Mouse (Mus musculus) intestine, embryonic 14.5 days (tissue): ENCODE data around the gene Ifngr1. TPM values are rescaled to one million over a fixed set of nuclear protein-coding genes. Genes with fewer than 3 reads are reported as not detected.

ENCODE experiments used
- ATAC-seq: fragments of 200-750 bp; cut with Nextera tagmentation; replicated peaks from 2 replicates; pipeline ENCODE4 v1.8.0; 2017; ENCODE audit warnings: low read depth, moderate number of reproducible peaks, moderate TSS enrichment, moderate library complexity; ENCODE audit not compliant: low FRiP score, low TSS enrichment
- DNase-seq: peaks from one replicate; pipeline ENCODE4 v3.0.0-alpha.2; 2018; ENCODE audit warnings: low spot score
- H3K27ac ChIP-seq: fragments of 300-500 bp; sonication (generic); 2 replicates; pipeline ENCODE4 v1.5.1; 2014; ENCODE audit warnings: low read depth, mild to moderate bottlenecking, control low read depth
- H3K27me3 ChIP-seq: fragments of 300-500 bp; sonication (generic); replicated peaks from 2 replicates; pipeline ENCODE4 v1.6.1; 2014; ENCODE audit warnings: low read length, control low read depth; ENCODE audit not compliant: control insufficient read depth, insufficient read depth
- H3K36me3 ChIP-seq: fragments of 300-500 bp; sonication (generic); 2 replicates; pipeline ENCODE4 v1.6.1; 2014; ENCODE audit warnings: low read length, control low read depth; ENCODE audit not compliant: control insufficient read depth, insufficient read depth
- H3K4me1 ChIP-seq: fragments of 300-500 bp; sonication (generic); replicated peaks from 2 replicates; pipeline ENCODE4 v1.6.1; 2014; ENCODE audit warnings: low read length, control low read depth, mixed read lengths; ENCODE audit not compliant: control insufficient read depth, insufficient read depth
- H3K4me2 ChIP-seq: fragments of 300-500 bp; sonication (generic); 2 replicates; pipeline ENCODE4 v1.6.1; 2014; ENCODE audit warnings: low read length
- H3K4me3 ChIP-seq: fragments of 300-500 bp; sonication (generic); 2 replicates; pipeline ENCODE4 v1.5.1; 2014; ENCODE audit warnings: low read depth, low read length, control low read depth, mixed read lengths
- H3K9ac ChIP-seq: fragments of 300-500 bp; sonication (generic); 2 replicates; pipeline ENCODE4 v1.6.1; 2014; ENCODE audit warnings: mild to moderate bottlenecking, low read length
- H3K9me3 ChIP-seq: fragments of 300-500 bp; sonication (generic); 2 replicates; pipeline ENCODE4 v1.6.1; 2016; ENCODE audit warnings: low read length, control low read depth; ENCODE audit not compliant: control insufficient read depth
- WGBS: fragments of 180-500 bp; shearing (Covaris S2); extraction: QIAGEN DNeasy Blood & Tissue Kit; methylation state at CpG from one replicate; pipeline ENCODE4 v1.1.7; 2014; 5-methylcytosine and 5-hydroxymethylcytosine counted together
- polyA plus RNA-seq: library from polyadenylated mRNA; unstranded; fragments of >200 nt; fragmentation: Nextera tagmentation; extraction: Ambion mirVana; gene quantifications from 2 replicates; pipeline ENCODE4 v1.2.1, GENCODE M21; 2014

Gene Ifngr1
- polyA plus RNA-seq, 1 experiment from 2014 or later, result 82.2 TPM

DNA sequence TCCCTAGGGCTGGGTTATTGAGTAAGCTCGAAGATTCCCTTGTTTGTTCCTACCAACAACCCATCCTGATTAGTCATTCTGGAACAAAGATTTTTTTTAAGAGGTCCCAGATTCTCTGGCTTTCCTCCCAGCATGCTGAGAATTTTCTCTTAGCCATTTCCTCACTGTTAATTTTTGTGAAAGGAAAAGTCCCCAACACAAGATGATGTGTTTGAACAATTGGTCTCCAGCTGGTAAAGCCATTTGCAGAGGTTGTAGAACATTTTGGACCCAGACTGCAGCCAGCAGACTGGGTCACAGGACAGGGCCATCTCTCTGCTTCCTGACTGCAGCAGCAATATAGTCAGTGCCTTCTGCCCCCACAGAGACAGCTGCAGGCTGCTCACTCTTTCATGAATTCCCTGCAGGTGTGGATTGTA lies 28.3 kb upstream of the Ifngr1 start:
- Histone ChIP-seq H3K36me3 (no peaks in the 10 kb centered on the region), H3K27ac (no peak overlapping the region), H3K9me3 (no peaks in the 10 kb centered on the region; the same call in 1 of the 2 replicates), H3K9ac (no peak overlapping the region), H3K27me3 (no peaks in the 10 kb centered on the region), H3K4me2 (no peak overlapping the region), H3K4me3 (no peak overlapping the region), H3K4me1 (no peaks in the 10 kb centered on the region)
- ATAC-seq (no peak), DNase-seq (no peak)
- 76% methylated on average over 1 of the region's 1 CpGs for WGBS

DNA sequence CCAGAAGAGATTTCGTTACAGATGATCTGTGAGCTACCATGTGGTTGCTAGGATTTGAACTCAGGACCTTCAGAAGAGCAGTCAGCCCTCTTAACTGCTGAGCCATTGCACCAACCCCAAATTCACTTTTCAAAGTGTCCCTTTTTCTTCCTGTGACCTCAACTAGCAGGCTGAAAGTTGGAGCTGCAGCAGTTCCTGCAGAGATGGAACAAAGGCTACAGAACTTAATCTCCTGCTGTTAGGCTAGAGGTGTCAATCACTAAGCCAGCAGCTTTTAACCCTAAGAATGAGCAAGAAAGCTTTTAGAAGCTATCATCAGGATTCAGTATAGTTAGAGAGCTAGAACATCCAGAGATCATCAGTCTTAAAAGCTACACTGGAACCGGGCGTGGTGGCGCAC lies 24.3 kb upstream of the Ifngr1 start:
- no peak overlapping the region for H3K4me2 ChIP-seq
- no peaks in the 10 kb centered on the region; the same call in 1 of the 2 replicates for H3K9me3 ChIP-seq
- H3K27me3 ChIP-seq, result no peaks in the 10 kb centered on the region
- H3K9ac ChIP-seq, result no peak overlapping the region
- no peak overlapping the region for H3K4me3 ChIP-seq
- DNase-seq (no peak), ATAC-seq (no peak)
- H3K27ac ChIP-seq, result no peak overlapping the region
- H3K4me1 ChIP-seq, result no peaks in the 10 kb centered on the region
- no peaks in the 10 kb centered on the region for H3K36me3 ChIP-seq
- WGBS, result 96% methylated on average over 4 of the region's 4 CpGs

DNA sequence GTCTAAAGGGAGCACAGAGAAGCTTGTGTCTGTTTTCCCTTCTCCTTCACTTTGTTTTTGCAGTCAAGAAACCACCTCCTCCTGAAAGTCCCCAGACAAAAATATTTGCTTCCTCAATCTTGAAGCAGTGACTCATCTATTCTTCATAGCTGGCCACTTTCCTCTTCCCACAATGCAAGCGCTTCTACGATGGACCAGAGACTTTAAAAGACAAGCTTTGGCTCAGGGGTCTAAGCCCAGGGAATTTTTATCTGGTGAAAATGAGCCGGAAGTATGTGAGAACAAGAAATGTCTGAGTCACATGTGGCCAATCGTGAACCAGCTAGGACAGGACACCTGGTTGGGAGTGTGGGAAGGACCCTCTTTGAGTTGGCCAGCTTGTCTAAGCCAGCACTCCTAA lies 21.5 kb upstream of the Ifngr1 start:
- no peak overlapping the region for H3K27ac ChIP-seq
- no peak overlapping the region for H3K9ac ChIP-seq
- no peak for DNase-seq
- no peak overlapping the region for H3K4me2 ChIP-seq
- no peaks in the 10 kb centered on the region for H3K4me1 ChIP-seq
- no peaks in the 10 kb centered on the region for H3K36me3 ChIP-seq
- no peaks in the 10 kb centered on the region for H3K9me3 ChIP-seq
- no peak for ATAC-seq
- WGBS, result 80% methylated on average over 4 of the region's 4 CpGs
- no peak overlapping the region for H3K4me3 ChIP-seq
- H3K27me3 ChIP-seq, result no peaks in the 10 kb centered on the region

GRCm38 (mm10) chr10:19570716-19571115 lies 21.0 kb upstream of the Ifngr1 start:
- Histone ChIP-seq H3K4me2 (no peak overlapping the region), H3K9ac (no peak overlapping the region), H3K36me3 (no peaks in the 10 kb centered on the region), H3K27me3 (no peaks in the 10 kb centered on the region), H3K9me3 (no peaks in the 10 kb centered on the region), H3K4me3 (no peak overlapping the region), H3K4me1 (no peaks in the 10 kb centered on the region), H3K27ac (no peak overlapping the region)
- WGBS, result 69% methylated on average over 1 of the region's 1 CpGs
- DNase-seq (no peak), ATAC-seq (no peak)

- DNase-seq (no peak), ATAC-seq (no peak)
- no peak overlapping the region for H3K4me3 ChIP-seq
- no peaks in the 10 kb centered on the region for H3K27me3 ChIP-seq
- WGBS, result 87% methylated on average over 3 of the region's 3 CpGs
- no peaks in the 10 kb centered on the region for H3K4me1 ChIP-seq
- no peaks in the 10 kb centered on the region for H3K36me3 ChIP-seq
- H3K9me3 ChIP-seq, result no peaks in the 10 kb centered on the region
- H3K27ac ChIP-seq, result no peak overlapping the region
- H3K9ac ChIP-seq, result no peak overlapping the region
- no peak overlapping the region for H3K4me2 ChIP-seq
Measured at GRCm38 (mm10) chr10:19577571-19577970, 14.2 kb upstream of the Ifngr1 start.

- ATAC-seq, result no peak
- no peaks in the 10 kb centered on the region for H3K27me3 ChIP-seq
- H3K9ac ChIP-seq, result no peak overlapping the region
- H3K27ac ChIP-seq, result no peak overlapping the region
- no peaks in the 10 kb centered on the region for H3K36me3 ChIP-seq
- 76% methylated on average over 6 of the region's 6 CpGs for WGBS
- H3K4me3 ChIP-seq, result no peak overlapping the region
- no peak for DNase-seq
- no peak overlapping the region for H3K4me2 ChIP-seq
- H3K9me3 ChIP-seq, result no peaks in the 10 kb centered on the region
- H3K4me1 ChIP-seq, result peaks cover under 1% of the 10 kb centered on the region; the same call in 1 of the 2 replicates
Measured at GRCm38 (mm10) chr10:19578001-19578400, 13.7 kb upstream of the Ifngr1 start.

DNA sequence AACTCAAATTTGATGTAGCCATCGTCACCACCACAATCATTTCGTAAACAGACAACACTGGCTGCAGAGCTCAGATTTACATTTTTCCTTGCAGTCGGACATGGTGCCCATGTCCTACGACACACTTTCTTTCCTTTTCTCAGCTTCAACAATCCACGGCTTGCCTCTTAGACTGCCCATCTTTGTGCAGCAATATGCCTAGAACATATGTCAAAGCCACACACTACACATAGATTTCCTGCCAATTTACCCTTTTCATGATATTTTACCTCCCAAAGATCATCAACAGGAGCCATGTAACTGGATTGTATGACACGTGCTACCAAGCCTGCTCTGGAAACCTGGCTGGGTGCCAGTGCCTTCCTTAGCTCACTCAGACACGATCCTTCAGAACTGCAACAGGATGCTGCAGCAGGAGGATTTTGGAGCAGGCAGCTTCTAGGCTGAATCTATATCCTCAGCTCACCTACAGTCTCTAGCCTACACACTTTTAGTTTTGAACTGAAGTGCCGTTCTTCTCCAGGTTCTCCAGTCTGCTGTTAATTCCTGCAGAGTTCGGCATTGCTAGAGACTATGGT lies 13.3 kb upstream of the Ifngr1 start:
- Histone ChIP-seq H3K27ac (no peak overlapping the region), H3K4me1 (peaks cover 3% of the 10 kb centered on the region; the same call in 1 of the 2 replicates), H3K9ac (no peak overlapping the region), H3K4me2 (no peak overlapping the region), H3K27me3 (no peaks in the 10 kb centered on the region), H3K4me3 (no peak overlapping the region), H3K9me3 (no peaks in the 10 kb centered on the region), H3K36me3 (no peaks in the 10 kb centered on the region)
- DNase-seq, result no peak
- WGBS, result 65% methylated on average over 9 of the region's 9 CpGs
- ATAC-seq, result no peak

DNA sequence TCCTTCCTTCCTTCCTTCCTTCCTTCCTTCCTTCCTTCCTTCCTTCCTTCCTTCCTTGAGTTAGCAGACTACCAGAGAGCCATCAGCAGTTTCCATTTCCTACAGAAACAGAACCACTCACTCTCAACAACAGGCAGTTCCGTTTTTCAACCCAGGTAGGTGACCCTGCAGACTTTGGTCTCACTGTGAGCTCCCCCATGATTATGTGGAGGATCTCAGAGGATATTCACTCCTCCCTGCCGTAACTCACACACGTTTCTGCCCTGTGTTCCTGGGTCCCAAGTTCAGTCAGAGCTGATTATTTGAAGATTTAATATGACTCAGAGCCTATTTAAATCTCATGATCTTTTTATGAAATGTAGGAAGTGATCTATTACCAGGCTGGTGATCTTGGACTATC lies 11.1 kb upstream of the Ifngr1 start:
- ATAC-seq, result no peak
- Histone ChIP-seq H3K4me2 (no peak overlapping the region), H3K9ac (no peak overlapping the region), H3K4me1 (peaks cover 3% of the 10 kb centered on the region; the same call in 1 of the 2 replicates), H3K4me3 (no peak overlapping the region), H3K9me3 (no peaks in the 10 kb centered on the region), H3K36me3 (no peaks in the 10 kb centered on the region), H3K27ac (no peak overlapping the region), H3K27me3 (no peaks in the 10 kb centered on the region)
- DNase-seq, result no peak
- 58% methylated on average over 3 of the region's 3 CpGs for WGBS

- no peaks in the 10 kb centered on the region for H3K9me3 ChIP-seq
- DNase-seq (no peak), ATAC-seq (no peak)
- H3K9ac ChIP-seq, result no peak overlapping the region
- H3K4me3 ChIP-seq, result no peak overlapping the region
- 61% methylated on average over 9 of the region's 9 CpGs for WGBS
- no peak overlapping the region for H3K27ac ChIP-seq
- no peak overlapping the region for H3K4me2 ChIP-seq
- H3K36me3 ChIP-seq, result no peaks in the 10 kb centered on the region
- peaks cover 3% of the 10 kb centered on the region; the same call in 1 of the 2 replicates for H3K4me1 ChIP-seq
- no peaks in the 10 kb centered on the region for H3K27me3 ChIP-seq
Measured at GRCm38 (mm10) chr10:19581844-19582582, 9.7 kb upstream of the Ifngr1 start.
